Mouse (Mus musculus) adrenal gland, adult 8-10 months (tissue): ENCODE results near the gene Hip1. TPM values are rescaled to one million over a fixed set of nuclear protein-coding genes. Genes with fewer than 3 reads are reported as not detected.

Source experiments
- DNase-seq: peaks from one replicate; pipeline ENCODE4 v3.0.0; 2022
- microRNA-seq, 2 experiments: library from miRNA; unstranded; fragments of <30 nt; microRNA quantifications; one replicate each; pipeline ENCODE4 v1.2.0; 2022
- total RNA-seq, 4 experiments: library from RNA; stranded (reverse); gene quantifications; 2 replicates each; pipeline ENCODE4 v1.2.4; 2022

The Hip1 gene
- total RNA-seq, 4 experiments from 2014 or later, result 18.9 to 39.9 (median 33.1) TPM

DNA sequence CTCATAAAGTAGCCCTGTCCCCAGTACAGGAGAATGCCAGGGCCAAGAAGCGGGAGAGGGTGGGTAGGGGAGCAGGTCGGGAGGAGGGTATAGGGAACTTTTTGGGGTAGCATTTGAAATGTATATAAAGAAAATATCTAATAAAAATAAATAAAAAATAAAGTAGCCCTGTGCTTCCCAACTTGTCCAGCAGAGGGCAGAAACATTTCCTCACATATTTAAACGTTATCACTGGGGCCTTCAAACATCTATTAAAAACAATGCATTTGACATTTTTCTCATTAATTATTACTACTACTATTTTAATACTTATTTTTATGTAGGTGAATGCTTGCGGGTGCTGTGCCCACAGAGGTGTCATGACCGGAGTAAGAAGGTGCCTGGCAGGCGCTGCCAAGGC lies 177.1 kb downstream of the Hip1 start:
- no peak for DNase-seq

DNA sequence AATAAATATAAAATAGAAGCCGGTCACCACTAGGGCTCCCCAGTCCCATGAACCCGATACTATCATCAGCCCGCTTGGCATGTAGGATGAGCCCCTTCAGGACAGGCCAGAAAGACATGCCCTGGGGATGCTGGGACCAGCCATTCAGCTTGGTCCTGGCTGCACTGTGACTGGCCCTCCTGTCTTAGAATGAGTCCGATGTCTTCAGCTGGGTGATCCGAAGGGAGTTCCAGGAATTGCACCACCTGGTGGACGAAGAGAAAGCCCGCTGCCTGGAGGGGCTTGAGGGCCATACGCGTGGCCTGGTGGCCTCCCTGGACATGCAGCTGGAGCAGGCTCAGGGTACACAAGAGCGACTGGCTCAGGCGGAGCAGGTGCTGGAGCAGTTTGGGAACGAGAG lies 181.4 kb downstream of the Hip1 start:
- DNase-seq, result no peak

DNA sequence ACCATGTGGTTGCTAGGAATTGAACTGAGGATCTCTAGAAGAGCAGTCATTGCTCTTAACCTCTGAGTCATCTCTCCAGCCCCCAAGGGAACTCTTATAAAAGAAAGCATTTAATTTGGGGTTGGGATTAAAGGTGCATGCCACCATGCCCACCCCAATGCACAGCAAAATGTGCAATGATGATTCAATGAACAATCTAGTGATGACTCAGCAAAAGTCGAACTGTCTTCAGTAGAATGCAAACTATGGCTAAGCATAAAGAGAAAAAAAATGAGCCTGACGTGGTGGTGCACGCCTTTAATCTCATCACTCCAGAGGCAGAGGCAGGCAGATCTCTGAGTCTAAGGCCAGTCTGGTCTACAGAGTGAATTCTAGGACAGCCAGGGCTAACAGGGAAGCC lies 182.3 kb downstream of the Hip1 start:
- no peak for DNase-seq

DNA sequence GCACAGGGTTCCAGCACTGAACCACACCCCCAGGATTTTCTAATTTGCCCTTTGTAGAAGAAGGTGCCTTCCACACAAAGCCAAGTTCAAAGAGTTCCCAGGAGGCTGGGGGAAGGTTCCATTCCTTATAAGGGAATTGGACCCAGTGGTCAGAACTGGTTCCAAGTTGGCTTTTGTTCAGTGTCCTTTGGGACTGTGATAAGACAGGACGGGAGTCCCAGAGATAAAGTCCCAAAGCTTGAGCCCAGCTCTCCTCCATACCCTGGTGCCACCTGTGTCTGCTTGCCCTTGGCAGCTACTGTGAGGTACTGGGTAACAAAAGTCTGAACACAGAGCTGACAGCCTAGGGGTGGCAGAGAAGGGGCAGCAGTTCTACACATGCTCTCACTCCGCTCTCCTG lies 185.1 kb downstream of the Hip1 start:
- DNase-seq, result no peak

DNA sequence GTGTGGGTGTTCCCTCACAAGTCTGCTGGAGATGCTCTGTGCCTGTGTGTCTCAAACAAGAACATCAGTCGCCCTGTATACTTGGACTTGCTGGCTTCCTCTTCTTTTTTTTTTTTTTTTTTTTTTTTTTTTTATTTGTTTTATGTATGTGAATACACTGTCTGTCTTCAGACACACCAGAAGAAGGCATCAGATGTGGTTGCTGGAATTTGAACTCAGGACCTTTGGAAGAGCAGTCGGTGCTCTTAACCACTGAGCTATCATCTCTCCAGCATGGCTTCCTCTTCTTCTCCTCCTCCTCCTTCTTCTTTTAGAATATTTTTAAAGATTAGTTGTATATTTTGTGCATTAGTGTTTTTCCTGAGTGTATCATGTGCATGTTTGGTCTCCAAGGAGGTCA lies 187.4 kb downstream of the Hip1 start:
- DNase-seq, result no peak

Small RNA genes within 50 kb of the gene (microRNA-seq; reads per million reads assigned to microRNA genes)
- 0.53 to 0.67 reads per million in 2 experiments for gene Mir7033

Other genes starting within 250 kb of the Hip1 start
- gene Fkbp6, start 195.1 kb downstream of the Hip1 start, total RNA-seq, result under 1 TPM in 2 of 4 experiments, not detected in 2; 0.21 to 0.52 TPM
- not detected for gene Trim50, start 191.8 kb downstream of the Hip1 start, total RNA-seq
- 10 to 100 TPM; 21.9 to 25.0 (median 22.9) TPM for gene Nsun5, start 175.2 kb downstream of the Hip1 start, total RNA-seq
- 10 to 100 TPM; 17.2 to 24.1 (median 22.5) TPM for gene Pom121, start 150.6 kb downstream of the Hip1 start, total RNA-seq
- gene Ccl26, start 18.4 kb upstream of the Hip1 start, total RNA-seq, result not detected
- 1 to 10 TPM in 1 of 4 experiments, under 1 TPM in 2, not detected in 1; 0.55 to 2.0 (median 0.71) TPM for gene Ccl24, start 27.9 kb upstream of the Hip1 start, total RNA-seq
- gene Rhbdd2, start 87.5 kb upstream of the Hip1 start, total RNA-seq, result 10 to 100 TPM; 46.0 to 64.8 (median 57.1) TPM
- 100 to 1,000 TPM; 229 to 400 (median 271) TPM for gene Por, start 124.9 kb upstream of the Hip1 start, total RNA-seq
- 10 to 100 TPM; 33.3 to 60.0 (median 44.2) TPM for gene Tmem120a, start 199.3 kb upstream of the Hip1 start, total RNA-seq
- under 1 TPM in 3 of 4 experiments, not detected in 1; 0.38 to 0.77 (median 0.73) TPM for gene Styxl1, start 233.3 kb upstream of the Hip1 start, total RNA-seq
- 100 to 1,000 TPM; 310 to 438 (median 388) TPM for gene Mdh2, start 233.4 kb upstream of the Hip1 start, total RNA-seq